Mouse (Mus musculus) heart, postnatal 36 days (tissue): ENCODE data around the gene Dppa3. TPM values are rescaled to one million over a fixed set of nuclear protein-coding genes. Genes with fewer than 3 reads are reported as not detected.
A peak's percentile ranks its signal among the peaks of the same experiment; 100 is the strongest.

ENCODE experiments used
- DNase-seq, 2 experiments: peaks; one replicate each; pipeline ENCODE4 v3.0.0; 2021 to 2022
- intact Hi-C: fragments of 180-260 bp; cut with DNase I; formaldehyde crosslinking; loops from one replicate; pipeline ENCODE4 v1.15.1; 2025
- total RNA-seq, 2 experiments: library from RNA; stranded (reverse); gene quantifications; 2 replicates each; pipeline ENCODE4 v1.2.3; 2021

The Dppa3 gene
- total RNA-seq, 2 experiments from 2014 or later = not detected

- intact Hi-C loops = no loop called here
- DNase-seq = peak; percentile 25 to 28
Observed at GRCm38 (mm10) chr6:122660601-122661379, 34.6 kb downstream of the Dppa3 start.

- DNase-seq = no peak
- intact Hi-C loops = no loop called here
Observed at GRCm38 (mm10) chr6:122662551-122663264, 36.5 kb downstream of the Dppa3 start.

GRCm38 (mm10) chr6:122663596-122664206 is 37.5 kb downstream of the Dppa3 start:
- DNase-seq = no peak
- intact Hi-C loops = no loop called here

GRCm38 (mm10) chr6:122665866-122666265 is 39.7 kb downstream of the Dppa3 start:
- intact Hi-C loops = no loop called here
- no peak for DNase-seq

- DNase-seq = no peak
- intact Hi-C loops = no loop called here
Observed at GRCm38 (mm10) chr6:122667715-122668114, 41.5 kb downstream of the Dppa3 start.

GRCm38 (mm10) chr6:122668823-122669222 is 42.6 kb downstream of the Dppa3 start:
- DNase-seq = no peak
- intact Hi-C loops = loop anchor here (1.0 kb wide), 2 partner anchors 51 to 117 kb away; no protein-coding TSS in a partner anchor

GRCm38 (mm10) chr6:122669406-122670200 is 43.4 kb downstream of the Dppa3 start:
- intact Hi-C loops = loop anchor here (1.0 kb wide), 2 partner anchors 51 to 117 kb away; no protein-coding TSS in a partner anchor
- DNase-seq = peak; percentile 85 to 92

GRCm38 (mm10) chr6:122670201-122670551 is 44.0 kb downstream of the Dppa3 start:
- no peak for DNase-seq
- intact Hi-C loops = no loop called here

- intact Hi-C loops = no loop called here
- no peak for DNase-seq
Observed at GRCm38 (mm10) chr6:122670841-122671240, 44.6 kb downstream of the Dppa3 start.

GRCm38 (mm10) chr6:122672746-122673145 is 46.5 kb downstream of the Dppa3 start:
- intact Hi-C loops = no loop called here
- DNase-seq = no peak

Other genes starting within 250 kb of the Dppa3 start
- under 1 TPM in 1 of 2 experiments, not detected in 1; 0.72 TPM for gene Rimklb, start 127.6 kb upstream of the Dppa3 start, total RNA-seq
- gene Mfap5, start 120.6 kb upstream of the Dppa3 start, total RNA-seq = 10 to 100 TPM; 41.3 to 43.4 TPM
- gene Aicda, start 72.6 kb upstream of the Dppa3 start, total RNA-seq = not detected
- gene Apobec1, start 24.0 kb upstream of the Dppa3 start, total RNA-seq = 1 to 10 TPM; 6.3 to 8.0 TPM
- not detected for gene Gdf3, start 16.3 kb upstream of the Dppa3 start, total RNA-seq
- not detected for gene Nanog, start 81.1 kb downstream of the Dppa3 start, total RNA-seq
- gene Slc2a3, start 175.2 kb downstream of the Dppa3 start, total RNA-seq = 1 to 10 TPM; 1.6 to 2.0 TPM
- gene Foxj2, start 193.5 kb downstream of the Dppa3 start, total RNA-seq = 10 to 100 TPM; 33.4 to 34.7 TPM
- 1 to 10 TPM; 3.0 to 5.0 TPM for gene C3ar1, start 229.8 kb downstream of the Dppa3 start, total RNA-seq
- 10 to 100 TPM; 19.9 to 20.4 TPM for gene Necap1, start 248.1 kb downstream of the Dppa3 start, total RNA-seq